Mouse (Mus musculus): ENCODE data around the gene Gm20388.

GRCm38 (mm10) chr8:122190349-122191053 is 2279.9 kb downstream of the Gm20388 start:
- TF ChIP-seq CTCF (IDR thresholded peaks at IDR 0.05; ENCODE audit: low read depth) (no peak), EP300 (optimal IDR thresholded peaks at IDR 0.05) (no peak)
